Mouse (Mus musculus): ENCODE data around the gene Pard3b. TPM values are rescaled to one million over a fixed set of nuclear protein-coding genes. Genes with fewer than 3 reads are reported as not detected.

Pard3b gene
- polyA plus RNA-seq, 1 experiment from 2014 or later: 17.9 TPM

DNA sequence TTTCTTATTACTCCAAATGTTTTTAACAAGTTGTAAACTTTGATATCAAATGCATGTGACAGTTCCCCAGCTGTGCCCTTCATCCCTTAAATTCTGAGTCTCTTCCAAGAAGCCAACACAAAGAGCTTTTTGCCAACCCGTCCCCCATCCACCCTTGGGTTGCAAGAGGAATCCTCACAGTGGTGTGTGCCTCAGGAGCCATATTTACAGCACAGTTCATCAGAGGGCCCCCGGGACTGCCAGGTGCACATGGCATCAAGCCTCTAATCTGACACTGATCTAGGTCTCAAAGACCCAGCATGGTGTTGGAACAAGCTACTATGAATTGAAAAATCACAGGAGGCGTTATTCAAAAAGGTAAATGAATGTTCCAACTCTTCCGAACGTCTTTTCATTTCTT is 980.8 kb downstream of the Pard3b start:
- no peaks in the 10 kb centered on the region for H3K36me3 ChIP-seq
- H3K4me1 ChIP-seq: no peaks in the 10 kb centered on the region
- H3K27ac ChIP-seq: no peak overlapping the region
- WGBS: 91% methylated on average over 5 of the region's 5 CpGs
- no peak overlapping the region for H3K4me3 ChIP-seq
- no peak overlapping the region for H3K4me2 ChIP-seq
- ATAC-seq (ENCODE audit: borderline replicate concordance, extremely low read depth, low FRiP score, low TSS enrichment): no peak
- H3K27me3 ChIP-seq: no peaks in the 10 kb centered on the region
- H3K9ac ChIP-seq: no peak overlapping the region
- H3K9me3 ChIP-seq: no peaks in the 10 kb centered on the region

- WGBS: 94% methylated on average over 1 of the region's 1 CpGs
- no peak overlapping the region for H3K4me3 ChIP-seq
- no peak for ATAC-seq (ENCODE audit: borderline replicate concordance, extremely low read depth, low FRiP score, low TSS enrichment)
- no peak overlapping the region for H3K9ac ChIP-seq
- H3K36me3 ChIP-seq: no peaks in the 10 kb centered on the region
- no peaks in the 10 kb centered on the region for H3K27me3 ChIP-seq
- no peak overlapping the region for H3K27ac ChIP-seq
- no peak overlapping the region for H3K4me2 ChIP-seq
- no peaks in the 10 kb centered on the region for H3K9me3 ChIP-seq
- 0 out of 2 replicates have a peak, but pooled peaks cover 10% of the 10 kb centered on the region for H3K4me1 ChIP-seq
Observed at GRCm38 (mm10) chr1:62622447-62622846, 983.8 kb downstream of the Pard3b start.

DNA sequence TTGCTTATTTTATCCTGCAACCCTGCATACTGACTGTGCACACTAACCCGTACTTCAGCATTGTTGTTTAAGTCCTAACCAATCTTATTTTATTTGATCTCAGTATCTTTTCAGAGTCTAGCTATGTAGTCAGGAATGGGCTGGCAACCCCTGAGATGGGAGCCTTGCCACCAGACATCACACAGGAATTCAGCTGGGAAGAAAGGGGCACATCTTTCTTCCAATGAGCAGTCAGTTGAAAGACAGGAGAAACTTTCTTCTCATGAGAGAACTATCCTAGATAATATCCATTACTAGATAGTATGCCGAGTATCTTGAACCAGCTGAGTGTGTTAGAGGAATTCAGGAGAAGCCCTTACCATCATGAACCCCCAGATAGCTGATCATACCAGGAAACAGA is 985.5 kb downstream of the Pard3b start:
- H3K9ac ChIP-seq: no peak overlapping the region
- H3K4me2 ChIP-seq: no peak overlapping the region
- H3K9me3 ChIP-seq: no peaks in the 10 kb centered on the region
- H3K36me3 ChIP-seq: no peaks in the 10 kb centered on the region
- no peaks in the 10 kb centered on the region for H3K27me3 ChIP-seq
- 84% methylated on average over 2 of the region's 2 CpGs for WGBS
- ATAC-seq (ENCODE audit: borderline replicate concordance, extremely low read depth, low FRiP score, low TSS enrichment): no peak
- 0 out of 2 replicates have a peak, but pooled peaks cover 10% of the 10 kb centered on the region for H3K4me1 ChIP-seq
- H3K27ac ChIP-seq: no peak overlapping the region
- H3K4me3 ChIP-seq: no peak overlapping the region

- H3K4me2 ChIP-seq: no peak overlapping the region
- H3K4me3 ChIP-seq: no peak overlapping the region
Observed at GRCm38 (mm10) chr1:62624836-62625235, 986.2 kb downstream of the Pard3b start.

GRCm38 (mm10) chr1:62625332-62625731 is 986.7 kb downstream of the Pard3b start:
- 44% methylated on average over 4 of the region's 4 CpGs for WGBS
- no peak for ATAC-seq (ENCODE audit: borderline replicate concordance, extremely low read depth, low FRiP score, low TSS enrichment)

More at GRCm38 (mm10) chr1:62624836-62625235, 986.2 kb downstream of the Pard3b start:
- Histone ChIP-seq H3K27me3 (no peaks in the 10 kb centered on the region), H3K9me3 (no peaks in the 10 kb centered on the region), H3K36me3 (no peaks in the 10 kb centered on the region), H3K27ac (no peak overlapping the region), H3K9ac (no peak overlapping the region), H3K4me1 (peaks cover 14% of the 10 kb centered on the region; the same call in 1 of the 2 replicates)
- no peak for ATAC-seq (ENCODE audit: borderline replicate concordance, extremely low read depth, low FRiP score, low TSS enrichment)
- 86% methylated on average over 6 of the region's 6 CpGs for WGBS

DNA sequence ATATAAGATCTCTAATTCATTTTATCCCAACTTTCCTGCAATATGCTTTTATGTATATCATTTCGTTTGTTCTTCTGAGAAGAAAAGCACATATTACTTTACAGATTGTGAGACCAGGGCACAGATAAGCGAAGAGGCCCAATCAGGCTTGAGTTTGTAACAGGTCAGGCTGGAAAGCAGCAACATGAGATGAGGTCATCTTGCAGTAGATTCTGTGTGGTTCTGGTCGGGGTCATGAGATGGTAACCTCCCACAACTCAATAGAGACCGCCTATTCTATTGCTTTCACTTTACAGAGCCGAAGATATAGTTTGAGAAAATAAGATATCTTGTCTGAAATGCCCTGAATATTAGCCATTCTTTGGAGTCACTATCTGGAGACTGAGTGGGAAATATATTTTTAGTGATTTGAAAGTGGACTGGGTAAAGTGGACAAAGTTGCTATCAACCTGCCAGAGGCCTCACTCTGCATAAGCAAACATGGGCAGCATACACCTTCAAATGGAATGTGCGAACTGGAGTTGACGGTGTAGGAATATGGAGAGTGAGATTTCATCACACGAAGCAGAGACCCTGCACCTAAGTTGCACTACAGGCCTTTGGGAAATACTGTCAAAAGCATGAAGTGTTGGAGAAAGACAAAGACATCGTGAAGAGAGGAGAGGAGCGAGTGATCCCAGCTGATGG is 987.3 kb downstream of the Pard3b start:
- H3K27me3 ChIP-seq: no peaks in the 10 kb centered on the region
- H3K4me1 ChIP-seq: peaks cover 21% of the 10 kb centered on the region
- no peak overlapping the region for H3K4me2 ChIP-seq
- H3K27ac ChIP-seq: peak overlapping the region; percentile 41
- H3K9ac ChIP-seq: no peak overlapping the region
- no peaks in the 10 kb centered on the region for H3K9me3 ChIP-seq
- no peak for ATAC-seq (ENCODE audit: borderline replicate concordance, extremely low read depth, low FRiP score, low TSS enrichment)
- no peaks in the 10 kb centered on the region for H3K36me3 ChIP-seq
- H3K4me3 ChIP-seq: no peak overlapping the region
- WGBS: 53% methylated on average over 10 of the region's 10 CpGs

More at GRCm38 (mm10) chr1:62625332-62625731, 986.7 kb downstream of the Pard3b start:
- Histone ChIP-seq H3K27me3 (no peaks in the 10 kb centered on the region), H3K27ac (peak overlapping the region; percentile 41), H3K9ac (no peak overlapping the region), H3K4me2 (no peak overlapping the region), H3K4me3 (no peak overlapping the region), H3K9me3 (no peaks in the 10 kb centered on the region), H3K4me1 (peaks cover 19% of the 10 kb centered on the region), H3K36me3 (no peaks in the 10 kb centered on the region)

- H3K4me3 ChIP-seq: no peak overlapping the region
- H3K4me2 ChIP-seq: no peak overlapping the region
- peak; percentile 20; the same call in 1 of the 2 replicates for ATAC-seq (ENCODE audit: borderline replicate concordance, extremely low read depth, low FRiP score, low TSS enrichment)
- WGBS: 19% methylated on average over 1 of the region's 1 CpGs
- H3K27me3 ChIP-seq: no peaks in the 10 kb centered on the region
- no peaks in the 10 kb centered on the region for H3K36me3 ChIP-seq
- H3K4me1 ChIP-seq: peaks cover 23% of the 10 kb centered on the region
- H3K27ac ChIP-seq: peak overlapping the region; percentile 41
- no peak overlapping the region for H3K9ac ChIP-seq
- H3K9me3 ChIP-seq: no peaks in the 10 kb centered on the region
Observed at GRCm38 (mm10) chr1:62629952-62630351, 991.3 kb downstream of the Pard3b start.

- no peak overlapping the region for H3K4me2 ChIP-seq
- H3K27me3 ChIP-seq: no peaks in the 10 kb centered on the region
- 45% methylated on average over 10 of the region's 10 CpGs for WGBS
- H3K4me1 ChIP-seq: peaks cover 21% of the 10 kb centered on the region
- H3K27ac ChIP-seq: no peak overlapping the region
- no peak for ATAC-seq (ENCODE audit: borderline replicate concordance, extremely low read depth, low FRiP score, low TSS enrichment)
- no peak overlapping the region for H3K9ac ChIP-seq
- H3K9me3 ChIP-seq: no peaks in the 10 kb centered on the region
- no peak overlapping the region for H3K4me3 ChIP-seq
- H3K36me3 ChIP-seq: no peaks in the 10 kb centered on the region
Observed at GRCm38 (mm10) chr1:62631511-62632305, 993.1 kb downstream of the Pard3b start.

DNA sequence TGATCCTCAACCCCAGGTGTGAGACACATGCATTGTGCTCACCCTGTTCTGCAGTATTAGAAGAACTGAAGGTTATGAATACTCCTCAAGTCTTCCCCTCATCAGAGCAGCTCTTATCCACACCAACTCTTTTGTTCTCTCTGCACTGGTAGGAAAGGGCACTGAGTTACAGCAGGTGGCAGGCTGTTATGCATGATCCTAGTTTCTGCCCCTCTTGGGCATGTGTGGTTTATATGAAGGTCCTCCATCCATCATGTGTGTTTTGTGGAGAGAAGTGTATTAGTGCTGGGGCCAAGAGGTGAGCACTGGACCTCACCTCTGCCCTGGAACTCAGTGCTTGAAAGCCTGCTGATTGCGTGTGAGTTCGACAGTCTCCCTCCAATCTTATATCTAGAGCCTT is 994.3 kb downstream of the Pard3b start:
- Histone ChIP-seq H3K4me1 (peaks cover 20% of the 10 kb centered on the region), H3K9ac (no peak overlapping the region), H3K4me3 (no peak overlapping the region), H3K36me3 (no peaks in the 10 kb centered on the region), H3K4me2 (no peak overlapping the region), H3K9me3 (no peaks in the 10 kb centered on the region), H3K27me3 (no peaks in the 10 kb centered on the region), H3K27ac (no peak overlapping the region)
- 83% methylated on average over 2 of the region's 2 CpGs for WGBS
- no peak for ATAC-seq (ENCODE audit: borderline replicate concordance, extremely low read depth, low FRiP score, low TSS enrichment)

- H3K27me3 ChIP-seq: no peaks in the 10 kb centered on the region
- H3K36me3 ChIP-seq: no peaks in the 10 kb centered on the region
- no peak overlapping the region for H3K9ac ChIP-seq
- ATAC-seq (ENCODE audit: borderline replicate concordance, extremely low read depth, low FRiP score, low TSS enrichment): no peak
- H3K4me3 ChIP-seq: no peak overlapping the region
- no peak overlapping the region for H3K27ac ChIP-seq
- no peak overlapping the region for H3K4me2 ChIP-seq
- H3K4me1 ChIP-seq: peaks cover 12% of the 10 kb centered on the region
- WGBS: 42% methylated on average over 6 of the region's 6 CpGs
- H3K9me3 ChIP-seq: no peaks in the 10 kb centered on the region
Observed at GRCm38 (mm10) chr1:62635203-62635602, 996.6 kb downstream of the Pard3b start.

DNA sequence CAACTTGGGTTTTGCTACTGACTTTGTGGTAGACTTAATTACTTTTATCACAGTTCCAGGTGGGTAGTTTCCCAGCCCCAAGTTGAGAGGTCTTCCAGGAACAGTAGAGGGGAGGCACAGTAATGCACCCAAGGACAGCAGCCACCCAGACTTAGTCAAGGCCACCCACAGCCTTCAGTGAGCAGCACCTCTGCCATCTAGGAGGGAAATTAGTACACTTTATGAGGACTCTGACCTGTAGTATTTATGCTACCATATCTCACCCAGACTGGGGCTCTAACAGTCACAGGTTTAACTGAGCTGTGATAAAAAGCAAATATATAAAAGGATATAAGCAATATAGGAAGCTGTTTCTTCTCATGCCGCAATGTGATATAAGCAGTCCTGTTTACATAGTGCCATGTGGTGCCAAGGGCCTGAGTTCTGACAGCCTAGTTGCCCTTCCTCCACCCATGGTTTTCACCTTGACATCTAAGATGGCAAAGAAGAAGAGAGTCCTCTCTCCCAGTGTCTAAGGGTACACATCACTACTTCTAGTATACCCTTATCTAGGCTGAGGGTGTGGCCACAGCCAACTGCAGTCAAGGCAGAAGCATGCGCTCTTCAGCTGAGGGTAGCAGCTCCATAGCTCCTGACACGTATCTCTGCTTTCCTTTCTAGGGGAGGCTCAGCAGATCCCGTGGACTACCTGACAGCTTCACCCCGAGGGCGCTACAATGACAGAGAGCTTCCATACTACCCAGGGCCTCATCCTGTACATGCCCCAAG is 998.5 kb downstream of the Pard3b start:
- Histone ChIP-seq H3K4me1 (peaks cover 4% of the 10 kb centered on the region; the same call in 1 of the 2 replicates), H3K27ac (no peak overlapping the region), H3K4me3 (no peak overlapping the region), H3K9me3 (no peaks in the 10 kb centered on the region), H3K36me3 (no peaks in the 10 kb centered on the region), H3K9ac (no peak overlapping the region), H3K4me2 (no peak overlapping the region), H3K27me3 (no peaks in the 10 kb centered on the region)
- WGBS: 86% methylated on average over 6 of the region's 6 CpGs
- ATAC-seq (ENCODE audit: borderline replicate concordance, extremely low read depth, low FRiP score, low TSS enrichment): no peak; the same call in 1 of the 2 replicates

Measured in lung, embryonic 15.5 days (tissue).